Mouse (Mus musculus): ENCODE measurements around the gene Rbms1. TPM values are rescaled to one million over a fixed set of nuclear protein-coding genes. Genes with fewer than 3 reads are reported as not detected.

Rbms1 gene
- polyA plus RNA-seq, 1 experiment from 2014 or later = 22.1 TPM

GRCm38 (mm10) chr2:60722514-60722913 is 240.5 kb downstream of the Rbms1 start, which contains the start of gene Itgb6:
Gene Itgb6, minus strand, starts transcription at chr2:60722643.
- Histone ChIP-seq H3K36me3 (no peaks in the 10 kb centered on the region), H3K4me1 (peaks cover 11% of the 10 kb centered on the region), H3K4me3 (no peak within 1 kb of the TSS), H3K27me3 (peaks cover 12% of the 10 kb centered on the region; the same call in 1 of the 2 replicates), H3K4me2 (replicated peaks) (peak within 1 kb of the TSS; percentile 11; the same call in 1 of the 2 replicates), H3K27ac (replicated peaks) (no peak within 1 kb of the TSS), H3K9me3 (no peaks in the 10 kb centered on the region), H3K9ac (replicated peaks) (no peak within 1 kb of the TSS)
- peak; percentile 93 for ATAC-seq (replicated peaks)
- WGBS = 28% methylated on average over 14 of the region's 14 CpGs

- Histone ChIP-seq H3K4me3 (no peak overlapping the region), H3K27me3 (peaks cover 17% of the 10 kb centered on the region; the same call in 1 of the 2 replicates), H3K4me1 (peaks cover 13% of the 10 kb centered on the region), H3K36me3 (no peaks in the 10 kb centered on the region), H3K4me2 (replicated peaks) (no peak overlapping the region), H3K27ac (replicated peaks) (no peak overlapping the region), H3K9me3 (no peaks in the 10 kb centered on the region), H3K9ac (replicated peaks) (no peak overlapping the region)
- ATAC-seq (replicated peaks) = no peak
- WGBS = 27% methylated on average over 5 of the region's 5 CpGs
These were observed 242.1 kb downstream of the Rbms1 start for GRCm38 (mm10) chr2:60720906-60721305.

GRCm38 (mm10) chr2:60720205-60720604 is 242.8 kb downstream of the Rbms1 start:
- H3K4me1 ChIP-seq = peaks cover 18% of the 10 kb centered on the region
- H3K4me3 ChIP-seq = no peak overlapping the region
- H3K36me3 ChIP-seq = no peaks in the 10 kb centered on the region
- H3K9ac ChIP-seq (replicated peaks) = no peak overlapping the region
- WGBS = 82% methylated on average over 8 of the region's 8 CpGs
- H3K4me2 ChIP-seq (replicated peaks) = no peak overlapping the region
- ATAC-seq (replicated peaks) = no peak
- H3K27me3 ChIP-seq = peaks cover 17% of the 10 kb centered on the region; the same call in 1 of the 2 replicates
- H3K27ac ChIP-seq (replicated peaks) = no peak overlapping the region
- no peaks in the 10 kb centered on the region for H3K9me3 ChIP-seq

GRCm38 (mm10) chr2:60717348-60717747 is 245.6 kb downstream of the Rbms1 start:
- Histone ChIP-seq H3K9me3 (no peaks in the 10 kb centered on the region), H3K4me3 (no peak overlapping the region), H3K27me3 (peaks cover 14% of the 10 kb centered on the region; the same call in 1 of the 2 replicates), H3K27ac (replicated peaks) (no peak overlapping the region), H3K36me3 (no peaks in the 10 kb centered on the region), H3K9ac (replicated peaks) (no peak overlapping the region), H3K4me1 (peaks cover 33% of the 10 kb centered on the region), H3K4me2 (replicated peaks) (no peak overlapping the region)
- ATAC-seq (replicated peaks) = no peak
- 67% methylated on average over 13 of the region's 13 CpGs for WGBS

- no peak for ATAC-seq (replicated peaks)
- H3K9ac ChIP-seq (replicated peaks) = no peak overlapping the region
These were observed 246.4 kb downstream of the Rbms1 start for GRCm38 (mm10) chr2:60716549-60716948.

GRCm38 (mm10) chr2:60715771-60716170 is 247.2 kb downstream of the Rbms1 start:
- H3K27me3 ChIP-seq = peaks cover 14% of the 10 kb centered on the region; the same call in 1 of the 2 replicates
- H3K9ac ChIP-seq (replicated peaks) = no peak overlapping the region
- H3K27ac ChIP-seq (replicated peaks) = no peak overlapping the region
- no peaks in the 10 kb centered on the region for H3K36me3 ChIP-seq
- no peak overlapping the region for H3K4me2 ChIP-seq (replicated peaks)
- ATAC-seq (replicated peaks) = no peak
- H3K9me3 ChIP-seq = no peaks in the 10 kb centered on the region
- 75% methylated on average over 13 of the region's 13 CpGs for WGBS
- no peak overlapping the region for H3K4me3 ChIP-seq
- H3K4me1 ChIP-seq = peaks cover 29% of the 10 kb centered on the region

More at GRCm38 (mm10) chr2:60716549-60716948, 246.4 kb downstream of the Rbms1 start:
- Histone ChIP-seq H3K9me3 (no peaks in the 10 kb centered on the region), H3K36me3 (no peaks in the 10 kb centered on the region), H3K4me2 (replicated peaks) (no peak overlapping the region), H3K4me1 (peaks cover 29% of the 10 kb centered on the region), H3K27me3 (peaks cover 14% of the 10 kb centered on the region; the same call in 1 of the 2 replicates), H3K27ac (replicated peaks) (no peak overlapping the region), H3K4me3 (no peak overlapping the region)

- H3K36me3 ChIP-seq = no peaks in the 10 kb centered on the region
- ATAC-seq (replicated peaks) = 0 out of 2 replicates have a peak, but pooled peaks have one; percentile 29
- no peak overlapping the region for H3K27ac ChIP-seq (replicated peaks)
- H3K9ac ChIP-seq (replicated peaks) = no peak overlapping the region
- 22% methylated on average over 8 of the region's 8 CpGs for WGBS
- no peak overlapping the region for H3K4me2 ChIP-seq (replicated peaks)
- H3K4me3 ChIP-seq = no peak overlapping the region
- peaks cover 29% of the 10 kb centered on the region for H3K4me1 ChIP-seq
- peaks cover 14% of the 10 kb centered on the region; the same call in 1 of the 2 replicates for H3K27me3 ChIP-seq
- no peaks in the 10 kb centered on the region for H3K9me3 ChIP-seq
These were observed 248.0 kb downstream of the Rbms1 start for GRCm38 (mm10) chr2:60714971-60715502.

GRCm38 (mm10) chr2:60714475-60714874 is 248.5 kb downstream of the Rbms1 start:
- Histone ChIP-seq H3K4me1 (peaks cover 29% of the 10 kb centered on the region), H3K27me3 (peaks cover 8% of the 10 kb centered on the region; the same call in 1 of the 2 replicates), H3K4me2 (replicated peaks) (no peak overlapping the region), H3K9me3 (no peaks in the 10 kb centered on the region), H3K27ac (replicated peaks) (no peak overlapping the region; the same call in 1 of the 2 replicates), H3K4me3 (no peak overlapping the region), H3K36me3 (no peaks in the 10 kb centered on the region), H3K9ac (replicated peaks) (no peak overlapping the region)
- no peak for ATAC-seq (replicated peaks)
- 23% methylated on average over 7 of the region's 7 CpGs for WGBS

- whole genome bisulfite sequencing = 5% methylated on average over 8 of the region's 8 CpGs
- H3K4me1 ChIP-seq = peaks cover 29% of the 10 kb centered on the region
- no peaks in the 10 kb centered on the region for H3K36me3 ChIP-seq
- no peaks in the 10 kb centered on the region for H3K9me3 ChIP-seq
- H3K27ac ChIP-seq (replicated peaks) = no peak overlapping the region
- H3K4me2 ChIP-seq (replicated peaks) = no peak overlapping the region
- H3K27me3 ChIP-seq = peaks cover 8% of the 10 kb centered on the region; the same call in 1 of the 2 replicates
- ATAC-seq (replicated peaks) = peak; percentile 75
- H3K4me3 ChIP-seq = no peak overlapping the region
- no peak overlapping the region for H3K9ac ChIP-seq (replicated peaks)
These were observed 249.1 kb downstream of the Rbms1 start for GRCm38 (mm10) chr2:60713857-60714256.

- 84% methylated on average over 5 of the region's 5 CpGs for WGBS
- no peak overlapping the region for H3K9ac ChIP-seq (replicated peaks)
- H3K4me1 ChIP-seq = peaks cover 29% of the 10 kb centered on the region
- 0 out of 2 replicates have a peak, but pooled peaks cover 5% of the 10 kb centered on the region for H3K27me3 ChIP-seq
- no peak for ATAC-seq (replicated peaks)
- H3K36me3 ChIP-seq = no peaks in the 10 kb centered on the region
- H3K4me3 ChIP-seq = no peak overlapping the region
- H3K9me3 ChIP-seq = no peaks in the 10 kb centered on the region
- no peak overlapping the region for H3K4me2 ChIP-seq (replicated peaks)
- H3K27ac ChIP-seq (replicated peaks) = no peak overlapping the region
These were observed 250.1 kb downstream of the Rbms1 start for GRCm38 (mm10) chr2:60712891-60713290.

GRCm38 (mm10) chr2:60712483-60712882 is 250.5 kb downstream of the Rbms1 start:
- Histone ChIP-seq H3K27me3 (0 out of 2 replicates have a peak, but pooled peaks cover 5% of the 10 kb centered on the region), H3K36me3 (no peaks in the 10 kb centered on the region), H3K27ac (replicated peaks) (no peak overlapping the region), H3K4me2 (replicated peaks) (no peak overlapping the region), H3K4me1 (peaks cover 27% of the 10 kb centered on the region), H3K9ac (replicated peaks) (no peak overlapping the region), H3K9me3 (no peaks in the 10 kb centered on the region), H3K4me3 (no peak overlapping the region)
- ATAC-seq (replicated peaks) = no peak
- WGBS = 69% methylated on average over 6 of the region's 6 CpGs

GRCm38 (mm10) chr2:60711098-60711880 is 251.7 kb downstream of the Rbms1 start:
- Histone ChIP-seq H3K4me2 (replicated peaks) (no peak overlapping the region), H3K27me3 (no peaks in the 10 kb centered on the region), H3K36me3 (no peaks in the 10 kb centered on the region), H3K4me1 (peaks cover 26% of the 10 kb centered on the region), H3K9ac (replicated peaks) (no peak overlapping the region), H3K27ac (replicated peaks) (no peak overlapping the region), H3K4me3 (no peak overlapping the region), H3K9me3 (no peaks in the 10 kb centered on the region)
- no peak for ATAC-seq (replicated peaks)
- 92% methylated on average over 7 of the region's 7 CpGs for WGBS
